Mouse (Mus musculus): Measurements from ENCODE around the gene Ccdc77. TPM values are rescaled to one million over a fixed set of nuclear protein-coding genes. Genes with fewer than 3 reads are reported as not detected.
"Not testable (repeated sequence)": the region's sequence is repeated elsewhere in the genome, so short reads cannot be mapped to it uniquely, and the experiment has no call there.

The Ccdc77 gene
- total RNA-seq, 1 experiment = 32.8 TPM

DNA sequence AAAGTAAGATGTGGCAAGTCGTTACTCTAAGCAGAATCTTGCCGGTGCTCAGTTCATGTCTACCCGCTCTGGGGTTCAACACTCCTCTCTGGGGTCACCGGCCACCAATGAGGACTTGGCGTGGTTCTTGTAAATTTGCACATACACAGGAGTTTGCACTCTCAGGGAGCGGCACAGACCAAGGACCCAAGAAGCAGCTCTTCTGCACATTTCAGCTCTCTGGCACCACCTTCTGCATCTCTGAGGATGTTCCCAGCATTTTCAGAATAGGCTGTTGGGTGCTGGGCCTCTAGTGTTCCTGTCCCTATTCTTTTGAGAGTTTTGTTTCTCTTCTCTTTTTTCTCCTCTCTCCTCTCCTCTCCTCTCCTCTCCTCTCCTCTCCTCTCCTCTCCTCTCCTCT lies 63.0 kb downstream of the Ccdc77 start:
- Histone ChIP-seq H3K27ac (ENCODE audit: insufficient read depth, low read depth, low read length, poor library complexity, severe bottlenecking) (no peak overlapping the region), H3K9ac (ENCODE audit: insufficient read depth, low read depth, low read length, poor library complexity, severe bottlenecking) (no peak overlapping the region), H3K9me3 (ENCODE audit: control insufficient read depth, insufficient read depth, low read depth, low read length) (no peaks in the 10 kb centered on the region), H3K36me3 (ENCODE audit: control insufficient read depth, insufficient read depth, low read length, poor library complexity, severe bottlenecking) (no peaks in the 10 kb centered on the region), H3K4me1 (ENCODE audit: control insufficient read depth in 2 of 2, insufficient read depth in 2 of 2, low read length in 2 of 2, poor library complexity in 1 of 2) (peaks cover 3 to 4% of the 10 kb centered on the region in 2 experiments; a peak in 2 of 4 replicates), H3K4me3 (ENCODE audit: insufficient read depth in 1 of 2, low read depth in 1 of 2, low read length in 2 of 2, poor library complexity in 1 of 2, severe bottlenecking in 1 of 2) (peak overlapping the region in 1 of 2 experiments; percentile 35; a peak in 2 of 4 replicates)
- no peak for DNase-seq (ENCODE audit: low read depth, low spot score)
- in situ Hi-C loops (cut with MboI; ENCODE audit: low sequenced_read_pairs in 2 of 2, unreplicated experiment in 2 of 2) = no loop called here
- TF ChIP-seq HCFC1 (IDR thresholded peaks at IDR 0.05; ENCODE audit: borderline replicate concordance, insufficient read depth, low read length) (no peak), ZNF384 (IDR thresholded peaks at IDR 0.05; ENCODE audit: low read depth, low read length) (no peak), ZC3H11A (IDR thresholded peaks at IDR 0.05; ENCODE audit: borderline replicate concordance, low read depth, low read length) (peak; percentile 94), MAFK (IDR thresholded peaks at IDR 0.05; ENCODE audit: insufficient read depth, low read depth, low read length) (no peak), CHD2 (IDR thresholded peaks at IDR 0.05; ENCODE audit: low read depth, low read length) (no peak)

DNA sequence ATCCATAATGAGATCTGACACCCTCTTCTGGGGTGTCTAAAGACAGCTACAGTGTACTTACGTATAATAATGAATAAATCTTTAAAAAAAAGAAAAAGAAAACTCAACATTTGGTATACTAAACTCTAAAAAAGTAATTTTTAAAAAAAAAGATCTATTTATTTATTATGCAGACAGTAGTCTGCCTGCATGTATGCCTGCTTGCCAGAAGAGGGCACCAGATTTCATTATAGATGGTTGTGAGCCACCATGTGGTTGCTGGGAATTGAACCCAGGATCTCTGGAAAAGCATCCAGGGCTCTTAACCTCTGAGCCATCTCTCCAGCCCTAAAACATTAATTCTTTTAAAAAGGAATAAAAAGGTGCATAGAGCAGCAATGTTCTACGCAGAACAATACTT lies 67.6 kb downstream of the Ccdc77 start:
- H3K27ac ChIP-seq (ENCODE audit: insufficient read depth, low read depth, low read length, poor library complexity, severe bottlenecking); H3K4me3 ChIP-seq (ENCODE audit: insufficient read depth in 1 of 2, low read depth in 1 of 2, low read length in 2 of 2, poor library complexity in 1 of 2, severe bottlenecking in 1 of 2); H3K4me1 ChIP-seq (ENCODE audit: control insufficient read depth in 2 of 2, insufficient read depth in 2 of 2, low read length in 2 of 2, poor library complexity in 1 of 2); DNase-seq (ENCODE audit: low read depth, low spot score); H3K9ac ChIP-seq (ENCODE audit: insufficient read depth, low read depth, low read length, poor library complexity, severe bottlenecking); H3K36me3 ChIP-seq (ENCODE audit: control insufficient read depth, insufficient read depth, low read length, poor library complexity, severe bottlenecking); H3K9me3 ChIP-seq (ENCODE audit: control insufficient read depth, insufficient read depth, low read depth, low read length): not testable (repeated sequence)
- in situ Hi-C loops (cut with MboI; ENCODE audit: low sequenced_read_pairs in 2 of 2, unreplicated experiment in 2 of 2) = loop anchor here in 1 of 2 experiments (5.0 kb wide), 1 partner anchor 74 kb away; no protein-coding TSS in a partner anchor

DNA sequence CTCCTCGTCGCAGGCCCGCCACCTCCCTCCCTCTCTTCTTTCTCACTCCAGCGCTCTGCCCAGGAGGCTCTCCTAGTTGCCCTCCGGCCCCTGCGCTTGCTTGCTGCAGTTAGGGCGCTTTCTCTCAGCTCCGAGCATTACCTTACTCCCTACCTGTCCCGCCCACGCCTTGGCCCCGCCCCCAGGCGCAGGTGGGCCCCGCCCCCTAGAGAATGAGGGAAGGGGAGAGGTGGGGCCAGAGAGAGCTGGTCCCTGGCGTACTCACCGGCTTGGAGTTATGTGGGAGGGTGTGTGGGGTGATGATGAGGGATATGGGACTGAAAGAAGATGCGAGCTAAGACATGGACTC lies 69.4 kb downstream of the Ccdc77 start:
- H3K27ac ChIP-seq (ENCODE audit: insufficient read depth, low read depth, low read length, poor library complexity, severe bottlenecking) = peak overlapping the region; percentile 81
- no peaks in the 10 kb centered on the region; the same call in 1 of the 2 replicates for H3K36me3 ChIP-seq (ENCODE audit: control insufficient read depth, insufficient read depth, low read length, poor library complexity, severe bottlenecking)
- peak; percentile 90 for DNase-seq (ENCODE audit: low read depth, low spot score)
- no peaks in the 10 kb centered on the region for H3K9me3 ChIP-seq (ENCODE audit: control insufficient read depth, insufficient read depth, low read depth, low read length)
- H3K4me3 ChIP-seq (ENCODE audit: insufficient read depth in 1 of 2, low read depth in 1 of 2, low read length in 2 of 2, poor library complexity in 1 of 2, severe bottlenecking in 1 of 2) = peak overlapping the region; percentile 91 to 94
- peak overlapping the region; percentile 98 for H3K9ac ChIP-seq (ENCODE audit: insufficient read depth, low read depth, low read length, poor library complexity, severe bottlenecking)
- in situ Hi-C loops (cut with MboI; ENCODE audit: low sequenced_read_pairs in 2 of 2, unreplicated experiment in 2 of 2) = loop anchor here in 1 of 2 experiments (5.0 kb wide), 1 partner anchor 72 kb away; no protein-coding TSS in a partner anchor
- peaks cover 8 to 11% of the 10 kb centered on the region in 2 experiments for H3K4me1 ChIP-seq (ENCODE audit: control insufficient read depth in 2 of 2, insufficient read depth in 2 of 2, low read length in 2 of 2, poor library complexity in 1 of 2)
- no peak for TF ChIP-seq CHD2 (IDR thresholded peaks at IDR 0.05; ENCODE audit: low read depth, low read length)
- TF ChIP-seq MAFK (IDR thresholded peaks at IDR 0.05; ENCODE audit: insufficient read depth, low read depth, low read length) = no peak
- no peak for TF ChIP-seq ZC3H11A (IDR thresholded peaks at IDR 0.05; ENCODE audit: borderline replicate concordance, low read depth, low read length)
- TF ChIP-seq ZNF384 (IDR thresholded peaks at IDR 0.05; ENCODE audit: low read depth, low read length) = no peak
- no peak for TF ChIP-seq HCFC1 (IDR thresholded peaks at IDR 0.05; ENCODE audit: borderline replicate concordance, insufficient read depth, low read length)

DNA sequence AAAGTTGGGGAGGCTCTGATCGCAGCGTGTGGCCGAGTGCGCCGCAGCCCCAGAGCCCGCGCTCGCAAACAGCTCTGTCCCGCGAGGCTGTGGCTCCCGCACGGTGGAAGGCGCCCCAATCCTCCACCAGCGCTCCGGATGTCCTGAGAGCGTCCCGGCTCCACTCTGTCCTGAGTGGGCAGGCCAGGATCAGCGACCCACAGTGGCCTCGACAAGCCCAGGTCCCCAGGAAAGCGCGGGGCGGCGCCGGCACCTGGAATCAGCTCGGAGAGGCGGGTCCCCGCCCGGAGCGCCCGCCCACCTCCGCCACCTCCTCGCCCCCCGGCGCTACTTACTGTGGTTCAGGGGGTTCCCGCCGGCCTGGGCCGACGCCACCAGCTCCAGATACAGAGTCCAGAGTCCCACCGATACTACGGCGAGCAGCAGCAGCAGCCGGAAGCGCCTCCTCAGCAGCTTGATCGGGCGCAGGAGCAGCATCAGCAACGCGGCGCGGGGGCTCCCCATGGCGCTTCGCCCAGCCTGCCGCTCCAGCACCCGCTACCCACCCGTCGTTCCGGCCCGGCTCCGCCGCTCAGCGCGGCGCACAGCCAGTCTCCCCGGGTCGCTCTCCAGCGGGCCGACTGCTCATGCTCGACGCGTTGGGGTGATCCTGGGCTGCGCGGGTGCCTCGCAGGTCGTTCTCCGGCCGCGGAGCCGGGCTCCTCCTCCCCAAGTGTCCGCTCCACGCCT lies 70.0 kb downstream of the Ccdc77 start, which contains the start of the genes D330020A13Rik and B4galnt3:
D330020A13Rik (plus strand) TSS at position 309 of the 729 bp plus-strand sequence.
B4galnt3 (minus strand) TSS at position 504 of the 729 bp plus-strand sequence.
- H3K4me1 ChIP-seq (ENCODE audit: control insufficient read depth in 2 of 2, insufficient read depth in 2 of 2, low read length in 2 of 2, poor library complexity in 1 of 2) = peaks cover 10 to 15% of the 10 kb centered on the region in 2 experiments
- no peaks in the 10 kb centered on the region for H3K9me3 ChIP-seq (ENCODE audit: control insufficient read depth, insufficient read depth, low read depth, low read length)
- H3K9ac ChIP-seq (ENCODE audit: insufficient read depth, low read depth, low read length, poor library complexity, severe bottlenecking) = peak within 1 kb of the TSS; percentile 98
- in situ Hi-C loops (cut with MboI; ENCODE audit: low sequenced_read_pairs in 2 of 2, unreplicated experiment in 2 of 2) = no loop called here
- H3K27ac ChIP-seq (ENCODE audit: insufficient read depth, low read depth, low read length, poor library complexity, severe bottlenecking) = peak within 1 kb of the TSS; percentile 81
- H3K4me3 ChIP-seq (ENCODE audit: insufficient read depth in 1 of 2, low read depth in 1 of 2, low read length in 2 of 2, poor library complexity in 1 of 2, severe bottlenecking in 1 of 2) = peak within 1 kb of the TSS; percentile 91 to 94
- no peak for TF ChIP-seq MAFK (IDR thresholded peaks at IDR 0.05; ENCODE audit: insufficient read depth, low read depth, low read length)
- no peak for TF ChIP-seq ZC3H11A (IDR thresholded peaks at IDR 0.05; ENCODE audit: borderline replicate concordance, low read depth, low read length)
- TF ChIP-seq ZNF384 (IDR thresholded peaks at IDR 0.05; ENCODE audit: low read depth, low read length) = no peak
- no peak for TF ChIP-seq CHD2 (IDR thresholded peaks at IDR 0.05; ENCODE audit: low read depth, low read length)
- TF ChIP-seq HCFC1 (IDR thresholded peaks at IDR 0.05; ENCODE audit: borderline replicate concordance, insufficient read depth, low read length) = no peak
- no peaks in the 10 kb centered on the region; the same call in 1 of the 2 replicates for H3K36me3 ChIP-seq (ENCODE audit: control insufficient read depth, insufficient read depth, low read length, poor library complexity, severe bottlenecking)
- no peak for DNase-seq (ENCODE audit: low read depth, low spot score)

All from ES-E14 (cell line).